Comparison of ENCODE assay signal across 8 mouse cellular contexts in the genomic region with DNA sequence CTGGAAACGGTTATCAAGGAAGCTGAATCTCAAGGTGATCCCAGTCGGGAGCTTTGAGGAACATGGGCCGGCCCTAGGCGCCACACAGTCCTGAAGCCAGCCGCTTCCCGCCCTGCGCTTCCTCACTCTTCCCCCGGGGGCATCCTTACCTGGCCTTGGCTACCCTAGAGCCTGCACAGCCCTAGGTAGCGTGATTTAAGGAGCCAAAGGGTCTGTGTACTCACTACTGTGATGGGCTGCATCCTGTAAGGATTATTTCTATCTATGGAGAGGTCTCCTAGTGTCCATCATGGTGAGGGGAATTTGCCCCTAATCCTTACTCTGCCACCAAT. TPM values are rescaled to one million over a fixed set of nuclear protein-coding genes. Genes with fewer than 3 reads are reported as not detected.
A peak's percentile ranks its signal among the peaks of the same experiment; 100 is the strongest.
DNase-seq lines count a peak whose midpoint lies in the region; ATAC-seq and TF ChIP-seq lines count a peak whose summit lies in the region.

No protein-coding gene starts in this region.

- H3K27me3 ChIP-seq in heart, embryonic 15.5 days = no peaks in the 10 kb centered on the region
- no peaks in the 10 kb centered on the region for H3K27me3 ChIP-seq in MEL (ENCODE audit: control insufficient read depth in 1 of 2, insufficient read depth in 2 of 2, low read length in 2 of 2)
- H3K27me3 ChIP-seq in forebrain, embryonic 15.5 days = no peaks in the 10 kb centered on the region
- no peaks in the 10 kb centered on the region for H3K27me3 ChIP-seq in liver, postnatal 0 days (ENCODE audit: insufficient read depth, low read length)

- intact Hi-C loops in heart, postnatal 14 days (cut with DNase I) = loop anchor here (5.0 kb wide), 1 partner anchor 172 kb away; the partner anchor contains the start of gene Gramd1c
- intact Hi-C loops in gastrocnemius, postnatal 14 days (cut with DNase I; ENCODE audit: low total_unique reads) = no loop called here

- no peak; the same call in 1 of the 2 replicates for TF ChIP-seq RAD21 in MEL (IDR thresholded peaks at IDR 0.05; ENCODE audit: low read depth, low read length)

- H3K4me2 ChIP-seq in heart, embryonic 15.5 days = peak overlapping the region; percentile 76
- peak overlapping the region; percentile 82 for H3K4me2 ChIP-seq in forebrain, embryonic 15.5 days (replicated peaks)
- peak overlapping the region; percentile 88 for H3K4me2 ChIP-seq in liver, postnatal 0 days (ENCODE audit: low read depth, low read length)

- TF ChIP-seq CTCF in MEL (IDR thresholded peaks at IDR 0.05 in 2 of 3, conservative IDR thresholded peaks at IDR 0.05 in 1 of 3; ENCODE audit: control insufficient read depth in 1 of 3, insufficient read depth in 1 of 3, low read depth in 2 of 3, low read length in 3 of 3, poor library complexity in 1 of 3, severe bottlenecking in 1 of 3) = peak; percentile 22 to 56 (median 36); a peak in 4 of 6 replicates
- TF ChIP-seq CTCF in liver, postnatal 0 days (IDR thresholded peaks at IDR 0.05; ENCODE audit: low read depth) = peak; percentile 65

- peak; percentile 92 for ATAC-seq in heart, embryonic 15.5 days (replicated peaks; ENCODE audit: insufficient number of reproducible peaks, insufficient read depth, low FRiP score, low read depth)
- peak; percentile 97 for ATAC-seq in forebrain, embryonic 15.5 days (replicated peaks)
- peak; percentile 93 for ATAC-seq in liver, postnatal 0 days

- H3K27ac ChIP-seq in heart, embryonic 15.5 days = peak overlapping the region; percentile 84
- H3K27ac ChIP-seq in MEL (ENCODE audit: control insufficient read depth, low read depth, low read length) = peak overlapping the region; percentile 55
- peak overlapping the region; percentile 84 for H3K27ac ChIP-seq in forebrain, embryonic 15.5 days (replicated peaks)
- peak overlapping the region; percentile 70 for H3K27ac ChIP-seq in liver, postnatal 0 days (ENCODE audit: low read depth)

- TF ChIP-seq POLR2A in MEL (IDR thresholded peaks at IDR 0.05; ENCODE audit: control insufficient read depth in 1 of 2, insufficient read depth in 1 of 2, low read depth in 1 of 2, low read length in 2 of 2, poor library complexity in 1 of 2) = no peak

- H3K9me3 ChIP-seq in heart, embryonic 15.5 days (replicated peaks) = no peaks in the 10 kb centered on the region
- H3K9me3 ChIP-seq in MEL (replicated peaks; ENCODE audit: insufficient read depth, low read length) = no peaks in the 10 kb centered on the region
- no peaks in the 10 kb centered on the region for H3K9me3 ChIP-seq in forebrain, embryonic 15.5 days
- H3K9me3 ChIP-seq in liver, postnatal 0 days (ENCODE audit: low read length) = no peaks in the 10 kb centered on the region

- H3K79me2 ChIP-seq in MEL (ENCODE audit: control insufficient read depth, insufficient read depth, low read length, poor library complexity) = peaks cover 24% of the 10 kb centered on the region

- H3K4me1 ChIP-seq in heart, embryonic 15.5 days (replicated peaks) = peaks cover 14% of the 10 kb centered on the region
- H3K4me1 ChIP-seq in MEL (ENCODE audit: control insufficient read depth in 1 of 2, insufficient read depth in 2 of 2, low read length in 2 of 2) = peaks cover 0 to 7% of the 10 kb centered on the region in 2 experiments; a peak in 1 of 4 replicates
- H3K4me1 ChIP-seq in forebrain, embryonic 15.5 days = peaks cover 20% of the 10 kb centered on the region
- peaks cover 11% of the 10 kb centered on the region for H3K4me1 ChIP-seq in liver, postnatal 0 days (ENCODE audit: insufficient read depth)

- H3K9ac ChIP-seq in heart, embryonic 15.5 days = peak overlapping the region; percentile 80
- H3K9ac ChIP-seq in MEL (ENCODE audit: control insufficient read depth, low read depth, low read length, poor library complexity, severe bottlenecking) = peak overlapping the region; percentile 76
- H3K9ac ChIP-seq in forebrain, embryonic 15.5 days (replicated peaks) = peak overlapping the region; percentile 82
- peak overlapping the region; percentile 71 for H3K9ac ChIP-seq in liver, postnatal 0 days (replicated peaks)

- peak overlapping the region; percentile 79 for H3K4me3 ChIP-seq in heart, embryonic 15.5 days
- H3K4me3 ChIP-seq in MEL (ENCODE audit: control insufficient read depth in 1 of 2, insufficient read depth in 1 of 2, low read depth in 2 of 2, low read length in 2 of 2) = peak overlapping the region; percentile 55 to 77
- peak overlapping the region; percentile 91 for H3K4me3 ChIP-seq in forebrain, embryonic 15.5 days
- peak overlapping the region; percentile 74 for H3K4me3 ChIP-seq in liver, postnatal 0 days (ENCODE audit: low read depth, low read length)

- DNase-seq in heart, postnatal 14 days = no peak
- no peak for DNase-seq in MEL (ENCODE audit: low read depth, low spot score)
- no peak for DNase-seq in liver, postnatal 0 days
- no peak for DNase-seq in gastrocnemius, postnatal 14 days
- DNase-seq in ovary, postnatal 10 days (ENCODE audit: low spot score) = no peak
- DNase-seq in frontal cortex, postnatal 14 days (ENCODE audit: low spot score in 2 of 2) = no peak

- no peaks in the 10 kb centered on the region for H3K36me3 ChIP-seq in heart, embryonic 15.5 days
- H3K36me3 ChIP-seq in MEL (ENCODE audit: control insufficient read depth in 1 of 2, insufficient read depth in 2 of 2, low read length in 2 of 2) = peaks cover 0 to 17% of the 10 kb centered on the region in 2 experiments; a peak in 2 of 4 replicates
- H3K36me3 ChIP-seq in forebrain, embryonic 15.5 days = no peaks in the 10 kb centered on the region
- no peaks in the 10 kb centered on the region for H3K36me3 ChIP-seq in liver, postnatal 0 days (replicated peaks; ENCODE audit: insufficient read depth, low read length)

- no peak for TF ChIP-seq EP300 in MEL (IDR thresholded peaks at IDR 0.05; ENCODE audit: low read depth in 1 of 2, low read length in 2 of 2)
- no peak for TF ChIP-seq EP300 in liver, postnatal 0 days (IDR thresholded peaks at IDR 0.05; ENCODE audit: low read depth)

- WGBS in heart, embryonic 15.5 days = under 1% methylated on average over 9 of the region's 9 CpGs
- WGBS in forebrain, embryonic 15.5 days = under 1% methylated on average over 9 of the region's 9 CpGs
- 0% methylated on average over 9 of the region's 9 CpGs for WGBS in liver, postnatal 0 days (ENCODE audit: insufficient replicate concordance)

TF ChIP-seq in MEL, 35 proteins besides CTCF, POLR2A, EP300 and RAD21:
- TF ChIP-seq TAL1 (IDR thresholded peaks at IDR 0.05; ENCODE audit: low read length) = no peak
- no peak for TF ChIP-seq HCFC1 (IDR thresholded peaks at IDR 0.05; ENCODE audit: low read depth, low read length)
- TF ChIP-seq POLR2AphosphoS2 (IDR thresholded peaks at IDR 0.05; ENCODE audit: low read length) = no peak
- peak; percentile 58; the same call in 1 of the 2 replicates for TF ChIP-seq E2F4 (IDR thresholded peaks at IDR 0.05; ENCODE audit: borderline replicate concordance, low read depth, low read length)
- TF ChIP-seq ETS1 (IDR thresholded peaks at IDR 0.05; ENCODE audit: low read depth, low read length) = no peak
- no peak for TF ChIP-seq CHD1 (IDR thresholded peaks at IDR 0.05; ENCODE audit: low read depth, low read length)
- no peak for TF ChIP-seq NELFE (IDR thresholded peaks at IDR 0.05; ENCODE audit: low read depth, low read length)
- TF ChIP-seq CHD2 (IDR thresholded peaks at IDR 0.05; ENCODE audit: low read length) = no peak
- no peak for TF ChIP-seq GABPA (IDR thresholded peaks at IDR 0.05; ENCODE audit: low read depth, low read length)

RNA-seq across cellular contexts. Expression of gene Ccdc191, which starts 0.4 kb away (rescaled TPM):
- polyA plus RNA-seq in heart, embryonic 15.5 days (2015; fragmentation: Nextera tagmentation; extraction: Ambion mirVana) = 9.1 and 9.8 TPM in 2 replicates
- total RNA-seq in heart, postnatal 14 days (2021) = 1 to 10 TPM; 1.7 to 2.7 TPM
- 5.1 and 7.2 TPM in 2 replicates for total RNA-seq in MEL (2012; rRNA removed)
- polyA plus RNA-seq in MEL (2012; ENCODE audit: insufficient read depth in 1 of 2, insufficient read length in 2 of 2, low read depth in 1 of 2, low replicate concordance in 2 of 2, missing spikeins in 1 of 2) = 1 to 10 TPM in 1 of 2 experiments, not detected in 1; 7.0 TPM
- polyA plus RNA-seq in forebrain, embryonic 15.5 days (2015; fragmentation: Nextera tagmentation; extraction: Ambion mirVana) = 9.4 and 12.2 TPM in 2 replicates
- polyA plus RNA-seq in liver, postnatal 0 days (2015; fragmentation: Nextera tagmentation; extraction: Ambion mirVana) = 2.9 and 4.0 TPM in 2 replicates
- 1 to 10 TPM in 1 of 2 experiments, under 1 TPM in 1; 0.92 to 2.2 TPM for total RNA-seq in gastrocnemius, postnatal 14 days (2021)

RNA-seq across cellular contexts. Expression of gene Qtrt2, which starts 36.6 kb away (rescaled TPM):
- 13.7 and 14.9 TPM in 2 replicates for polyA plus RNA-seq in heart, embryonic 15.5 days (2015; fragmentation: Nextera tagmentation; extraction: Ambion mirVana)
- total RNA-seq in heart, postnatal 14 days (2021) = 10 to 100 TPM; 14.7 to 16.2 TPM
- total RNA-seq in MEL (2012; rRNA removed) = 29.4 and 47.9 TPM in 2 replicates
- polyA plus RNA-seq in MEL (2012; ENCODE audit: insufficient read depth in 1 of 2, insufficient read length in 2 of 2, low read depth in 1 of 2, low replicate concordance in 2 of 2, missing spikeins in 1 of 2) = 10 to 100 TPM; 37.6 to 68.4 TPM
- polyA plus RNA-seq in forebrain, embryonic 15.5 days (2015; fragmentation: Nextera tagmentation; extraction: Ambion mirVana) = 25.1 and 26.7 TPM in 2 replicates
- 4.4 and 4.7 TPM in 2 replicates for polyA plus RNA-seq in liver, postnatal 0 days (2015; fragmentation: Nextera tagmentation; extraction: Ambion mirVana)
- 1 to 10 TPM; 7.4 to 9.5 TPM for total RNA-seq in gastrocnemius, postnatal 14 days (2021)
